Mouse (Mus musculus): ENCODE measurements around the gene Arl13a. TPM values are rescaled to one million over a fixed set of nuclear protein-coding genes. Genes with fewer than 3 reads are reported as not detected.

Gene Arl13a
- total RNA-seq (2023), result not detected

GRCm38 (mm10) chrX:134187201-134187600 lies at the start of gene Arl13a:
Arl13a (plus strand) TSS chrX:134187501.

GRCm38 (mm10) chrX:134162043-134162720 lies 25.1 kb upstream of the Arl13a start, which contains the start of gene Xkrx:
Xkrx (minus strand) TSS chrX:134162076.

GRCm38 (mm10) chrX:134221856-134222255 lies 34.6 kb downstream of the Arl13a start, which contains the start of gene Nox1:
Nox1 (minus strand) TSS chrX:134221956.

Other genes with a start within 250 kb of the Arl13a start
- gene Sytl4, start 205.7 kb upstream of the Arl13a start, total RNA-seq (2023), result not detected
- gene Cstf2, start 128.3 kb upstream of the Arl13a start, total RNA-seq (2023), result 48.0 TPM
- gene Xkrx, start 25.4 kb upstream of the Arl13a start, total RNA-seq (2023), result 23.7 TPM
- gene Nox1, start 34.5 kb downstream of the Arl13a start, total RNA-seq (2023), result 0.49 TPM
- gene Trmt2b, start 89.5 kb downstream of the Arl13a start, total RNA-seq (2023), result 22.4 TPM
- gene Tmem35a, start 107.7 kb downstream of the Arl13a start, total RNA-seq (2023), result not detected
- gene Cenpi, start 120.6 kb downstream of the Arl13a start, total RNA-seq (2023), result 2.8 TPM
- gene Drp2, start 217.1 kb downstream of the Arl13a start, total RNA-seq (2023), result not detected

Measured in CD8-positive naive resting alpha-beta T cell, adult 57 days (primary cell).